Mouse (Mus musculus) limb, embryonic 11.5 days (tissue): ENCODE results near the gene Mpdz. TPM values are rescaled to one million over a fixed set of nuclear protein-coding genes. Genes with fewer than 3 reads are reported as not detected.

Experiments used
- ATAC-seq: fragments of 200-750 bp; cut with Nextera tagmentation; 2 replicates; pipeline ENCODE4 v1.8.0; 2017; ENCODE audit warnings: low read depth; ENCODE audit not compliant: insufficient number of reproducible peaks, low FRiP score, low TSS enrichment
- DNase-seq: peaks from one replicate; pipeline ENCODE4 v3.0.0-alpha.2; 2015; ENCODE audit warnings: low spot score
- H3K27ac ChIP-seq: fragments of 300-500 bp; sonication (generic); replicated peaks from 2 replicates; pipeline ENCODE4 v1.5.1; 2014; ENCODE audit warnings: low read depth, mild to moderate bottlenecking, low read length
- H3K27me3 ChIP-seq: fragments of 300-500 bp; sonication (generic); 2 replicates; pipeline ENCODE4 v1.6.1; 2014; ENCODE audit warnings: mild to moderate bottlenecking, low read length, mixed read lengths; ENCODE audit not compliant: control insufficient read depth, insufficient read depth
- H3K36me3 ChIP-seq: fragments of 300-500 bp; sonication (generic); 2 replicates; pipeline ENCODE4 v1.6.1; 2014; ENCODE audit warnings: mild to moderate bottlenecking, low read length, moderate library complexity, mixed read lengths; ENCODE audit not compliant: control insufficient read depth, insufficient read depth
- H3K4me1 ChIP-seq: fragments of 300-500 bp; sonication (generic); 2 replicates; pipeline ENCODE4 v1.6.1; 2014; ENCODE audit warnings: low read length, mixed read lengths; ENCODE audit not compliant: control insufficient read depth, insufficient read depth
- H3K4me2 ChIP-seq: fragments of 300-500 bp; sonication (generic); 2 replicates; pipeline ENCODE4 v1.6.1; 2014; ENCODE audit warnings: low read depth, mild to moderate bottlenecking, moderate library complexity; ENCODE audit not compliant: severe bottlenecking
- H3K4me3 ChIP-seq: fragments of 300-500 bp; sonication (generic); 2 replicates; pipeline ENCODE4 v1.5.1; 2014; ENCODE audit warnings: low read depth, low read length
- H3K9ac ChIP-seq: fragments of 300-500 bp; sonication (generic); 2 replicates; pipeline ENCODE4 v1.6.1; 2014; ENCODE audit warnings: mild to moderate bottlenecking, low read length
- H3K9me3 ChIP-seq: fragments of 300-500 bp; sonication (generic); 2 replicates; pipeline ENCODE4 v1.6.1; 2016; ENCODE audit warnings: low read length; ENCODE audit not compliant: control insufficient read depth
- WGBS: fragments of 180-500 bp; shearing (Covaris S2); extraction: QIAGEN DNeasy Blood & Tissue Kit; methylation state at CpG from one replicate; pipeline ENCODE4 v1.1.7; 2014; 5-methylcytosine and 5-hydroxymethylcytosine counted together
- polyA plus RNA-seq: library from polyadenylated mRNA; unstranded; fragments of >200 nt; fragmentation: Nextera tagmentation; extraction: Ambion mirVana; gene quantifications from 2 replicates; pipeline ENCODE4 v1.2.1, GENCODE M21; 2014

Gene Mpdz
- polyA plus RNA-seq, 1 experiment from 2014 or later: 41.6 TPM

- Histone ChIP-seq H3K27me3 (no peaks in the 10 kb centered on the region), H3K4me2 (no peak overlapping the region), H3K27ac (no peak overlapping the region), H3K4me1 (no peaks in the 10 kb centered on the region), H3K9me3 (no peaks in the 10 kb centered on the region), H3K36me3 (no peaks in the 10 kb centered on the region), H3K9ac (no peak overlapping the region), H3K4me3 (no peak overlapping the region)
- ATAC-seq (no peak), DNase-seq (no peak)
- 96% methylated on average over 4 of the region's 4 CpGs for WGBS
Observed at GRCm38 (mm10) chr4:81372355-81372754, 70.3 kb downstream of the Mpdz start.

- no peak overlapping the region for H3K4me2 ChIP-seq
- no peak overlapping the region for H3K9ac ChIP-seq
- ATAC-seq (no peak), DNase-seq (no peak)
- H3K4me3 ChIP-seq: no peak overlapping the region
- no peaks in the 10 kb centered on the region for H3K9me3 ChIP-seq
- no peak overlapping the region for H3K27ac ChIP-seq
- WGBS: 86% methylated on average over 3 of the region's 3 CpGs
- H3K27me3 ChIP-seq: no peaks in the 10 kb centered on the region
- H3K4me1 ChIP-seq: no peaks in the 10 kb centered on the region
- no peaks in the 10 kb centered on the region; the same call in 1 of the 2 replicates for H3K36me3 ChIP-seq
Observed at GRCm38 (mm10) chr4:81351368-81351767, 91.2 kb downstream of the Mpdz start.

GRCm38 (mm10) chr4:81348646-81349045 is 94.0 kb downstream of the Mpdz start:
- Histone ChIP-seq H3K9me3 (no peaks in the 10 kb centered on the region), H3K9ac (no peak overlapping the region), H3K4me3 (no peak overlapping the region), H3K36me3 (no peaks in the 10 kb centered on the region; the same call in 1 of the 2 replicates), H3K27me3 (no peaks in the 10 kb centered on the region), H3K27ac (no peak overlapping the region), H3K4me1 (no peaks in the 10 kb centered on the region), H3K4me2 (no peak overlapping the region)
- DNase-seq (no peak), ATAC-seq (no peak)
- WGBS: 87% methylated on average over 7 of the region's 7 CpGs

DNA sequence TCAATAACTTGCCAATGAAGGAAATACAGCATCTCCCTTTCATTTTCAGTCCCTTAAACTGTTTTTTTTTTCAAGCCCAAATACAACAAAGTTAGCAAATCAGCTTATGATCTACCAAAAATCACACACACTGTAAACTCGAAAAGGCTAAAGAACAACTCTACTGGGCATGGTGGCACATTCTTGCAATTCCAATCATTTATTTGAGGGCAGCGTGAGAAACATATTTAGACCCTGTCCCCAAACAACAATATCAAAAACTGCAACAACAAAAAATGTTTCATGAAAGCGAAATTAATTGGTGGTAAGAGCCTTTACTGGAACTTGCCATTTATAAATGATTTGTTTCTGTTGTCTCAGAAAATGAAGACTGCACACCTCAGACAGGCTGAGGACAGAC is 97.5 kb downstream of the Mpdz start:
- no peaks in the 10 kb centered on the region for H3K27me3 ChIP-seq
- ATAC-seq: no peak
- no peaks in the 10 kb centered on the region for H3K4me1 ChIP-seq
- H3K4me3 ChIP-seq: no peak overlapping the region
- no peak overlapping the region for H3K9ac ChIP-seq
- DNase-seq: no peak
- no peak overlapping the region for H3K27ac ChIP-seq
- WGBS: 89% methylated on average over 3 of the region's 3 CpGs
- no peaks in the 10 kb centered on the region for H3K9me3 ChIP-seq
- H3K36me3 ChIP-seq: no peaks in the 10 kb centered on the region; the same call in 1 of the 2 replicates
- no peak overlapping the region for H3K4me2 ChIP-seq

- H3K4me1 ChIP-seq: peaks cover 4% of the 10 kb centered on the region; the same call in 1 of the 2 replicates
- H3K9me3 ChIP-seq: no peaks in the 10 kb centered on the region
- DNase-seq: no peak
- no peak overlapping the region; the same call in 1 of the 2 replicates for H3K27ac ChIP-seq
- no peak overlapping the region for H3K9ac ChIP-seq
- WGBS: 85% methylated on average over 2 of the region's 2 CpGs
- H3K4me3 ChIP-seq: no peak overlapping the region
- H3K4me2 ChIP-seq: no peak overlapping the region
- no peaks in the 10 kb centered on the region for H3K27me3 ChIP-seq
- no peaks in the 10 kb centered on the region for H3K36me3 ChIP-seq
- no peak for ATAC-seq
Observed at GRCm38 (mm10) chr4:81333628-81333991, 109.0 kb downstream of the Mpdz start.

GRCm38 (mm10) chr4:81332901-81333627 is 109.6 kb downstream of the Mpdz start:
- DNase-seq (no peak), ATAC-seq (peak; percentile 47; the same call in 1 of the 2 replicates)
- H3K27me3 ChIP-seq: no peaks in the 10 kb centered on the region
- H3K36me3 ChIP-seq: no peaks in the 10 kb centered on the region
- no peak overlapping the region for H3K9ac ChIP-seq
- H3K27ac ChIP-seq: no peak overlapping the region; the same call in 1 of the 2 replicates
- H3K4me2 ChIP-seq: no peak overlapping the region
- 66% methylated on average over 11 of the region's 11 CpGs for WGBS
- H3K4me3 ChIP-seq: no peak overlapping the region
- H3K9me3 ChIP-seq: no peaks in the 10 kb centered on the region
- H3K4me1 ChIP-seq: peaks cover 4% of the 10 kb centered on the region; the same call in 1 of the 2 replicates

DNA sequence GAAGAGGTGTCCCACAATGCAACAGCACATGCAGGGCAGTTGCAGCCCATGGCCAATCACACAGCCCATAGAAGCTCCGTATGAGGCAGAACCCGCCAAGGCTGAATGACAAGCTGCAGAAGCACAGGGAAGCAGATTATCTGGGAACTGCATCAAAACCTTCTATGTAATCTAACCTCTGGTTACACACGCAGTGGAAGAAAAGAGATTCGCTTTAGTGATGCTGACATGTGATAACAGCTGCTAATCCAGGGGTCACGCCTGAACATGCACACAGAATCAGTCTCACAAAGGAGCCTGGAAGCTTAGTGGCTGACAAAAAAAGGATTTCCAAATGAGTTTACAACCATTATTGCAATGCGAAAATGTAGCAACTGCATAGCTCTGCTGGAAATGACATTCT is 110.2 kb downstream of the Mpdz start:
- no peak overlapping the region for H3K27ac ChIP-seq
- ATAC-seq: 0 out of 2 replicates have a peak, but pooled peaks have one; percentile 51

DNA sequence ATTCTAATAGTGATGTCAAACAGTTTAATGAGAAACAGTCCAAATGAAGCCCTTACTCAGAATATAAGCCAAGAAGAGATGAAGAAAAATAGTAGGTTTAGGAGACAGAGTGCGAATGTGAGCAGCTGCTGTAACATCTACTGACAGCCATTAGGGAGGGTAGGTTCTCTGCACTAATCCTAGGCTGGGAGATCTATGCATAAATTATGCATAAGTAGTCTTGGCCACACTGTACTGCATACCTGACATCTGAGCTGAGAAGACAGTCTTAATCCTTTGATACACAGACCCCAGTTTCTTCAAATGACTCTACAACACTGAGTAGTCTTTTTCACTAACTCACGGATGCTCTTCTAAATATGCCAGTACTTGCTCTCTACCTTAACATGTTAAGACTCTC is 114.9 kb downstream of the Mpdz start:
- Histone ChIP-seq H3K36me3 (peaks cover 2% of the 10 kb centered on the region; the same call in 1 of the 2 replicates), H3K27ac (no peak overlapping the region), H3K9me3 (no peaks in the 10 kb centered on the region), H3K9ac (no peak overlapping the region), H3K4me2 (no peak overlapping the region), H3K4me3 (no peak overlapping the region), H3K4me1 (peaks cover 4% of the 10 kb centered on the region; the same call in 1 of the 2 replicates), H3K27me3 (no peaks in the 10 kb centered on the region)
- WGBS: 86% methylated on average over 2 of the region's 2 CpGs
- DNase-seq (no peak), ATAC-seq (no peak)

More for the DNA sequence above, 110.2 kb downstream of the Mpdz start:
- Histone ChIP-seq H3K4me3 (no peak overlapping the region), H3K9me3 (no peaks in the 10 kb centered on the region), H3K9ac (no peak overlapping the region), H3K4me1 (peaks cover 4% of the 10 kb centered on the region; the same call in 1 of the 2 replicates), H3K27me3 (no peaks in the 10 kb centered on the region), H3K36me3 (no peaks in the 10 kb centered on the region), H3K4me2 (no peak overlapping the region)
- 74% methylated on average over 6 of the region's 6 CpGs for WGBS
- no peak for DNase-seq
